Mouse (Mus musculus): ENCODE results near the gene Lgals12. TPM values are rescaled to one million over a fixed set of nuclear protein-coding genes. Genes with fewer than 3 reads are reported as not detected.

Lgals12 gene
- total RNA-seq, 4 experiments from 2014 or later = 10.0 to 28.4 (median 13.1) TPM

Other genes with a start within 250 kb of the Lgals12 start
- gene Spindoc, start 224.2 kb downstream of the Lgals12 start, total RNA-seq (2022) = 10 to 100 TPM; 20.3 to 27.0 (median 25.5) TPM
- 10 to 100 TPM; 20.2 to 29.5 (median 27.3) TPM for gene 2700081O15Rik, start 189.6 kb downstream of the Lgals12 start, total RNA-seq (2022)
- gene Rtn3, start 123.9 kb downstream of the Lgals12 start, total RNA-seq (2022) = 100 to 1,000 TPM; 117 to 159 (median 137) TPM
- gene Atl3, start 113.2 kb downstream of the Lgals12 start, total RNA-seq (2022) = 100 to 1,000 TPM; 126 to 140 (median 136) TPM
- gene Pla2g16, start 49.7 kb downstream of the Lgals12 start, total RNA-seq (2022) = 10 to 100 TPM; 50.3 to 83.3 (median 57.3) TPM
- gene Hrasls5, start 5.3 kb upstream of the Lgals12 start, total RNA-seq (2022) = under 1 TPM in 2 of 4 experiments, not detected in 2; 0.23 to 0.59 TPM
- not detected for gene Slc22a19, start 104.1 kb upstream of the Lgals12 start, total RNA-seq (2022)
- gene Slc22a26, start 195.5 kb upstream of the Lgals12 start, total RNA-seq (2022) = under 1 TPM in 1 of 4 experiments, not detected in 3; 0.12 TPM

Data from adrenal gland, adult 8-10 months (tissue).